Mouse (Mus musculus): ENCODE results near the gene Chadl.

Chadl gene

GRCm38 (mm10) chr15:81697175-81697574 is at the start of gene Chadl:
Chadl (minus strand) TSS chr15:81697287.
- CTCF ChIA-PET = interaction anchor here (0.5 to 1.1 kb wide), 6 partner anchors 12 to 230 kb away, joined by 3 to 5 read pairs (median 4); no protein-coding TSS in a partner anchor
- POLR2A ChIA-PET = interaction anchor here in 3 of 4 experiments (0.5 to 9.9 kb wide), 9 partner anchors 12 to 1115 kb away, joined by 3 to 107 read pairs (median 3); partner anchors contain the start of genes L3mbtl2 (in 1 of the 3), Rangap1 (in 1 of the 3) and Zc3h7b (in 1 of the 3)

DNA sequence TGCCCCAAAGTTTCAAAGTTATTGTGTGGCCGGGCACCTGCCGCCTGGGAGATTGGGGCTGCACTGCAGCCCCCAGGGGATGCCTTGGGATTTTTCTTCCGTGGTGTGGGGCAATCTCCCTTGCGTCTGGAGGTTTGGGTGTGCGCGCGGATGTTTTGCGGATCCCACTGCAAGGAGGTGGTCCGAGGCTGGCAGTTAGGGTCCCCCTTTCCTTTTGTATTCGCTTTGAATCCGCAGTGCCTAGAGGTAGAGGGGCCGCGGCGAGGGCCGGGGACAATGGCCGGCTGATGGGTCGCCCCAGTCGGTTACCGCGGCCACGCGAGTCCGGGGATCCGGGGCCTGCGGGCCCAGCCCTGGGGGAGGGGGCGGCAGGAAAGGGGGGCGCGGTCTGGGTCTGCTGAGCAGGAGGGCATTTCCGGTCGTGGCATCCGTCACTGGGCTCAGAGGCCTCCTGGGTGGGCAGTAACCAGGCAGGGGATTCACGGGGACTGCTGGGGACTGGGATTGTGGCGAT is 48.6 kb upstream of the Chadl start:
- CTCF ChIA-PET = interaction anchor here in 2 of 4 experiments (0.5 to 0.7 kb wide), 2 partner anchors 45 to 1623 kb away, joined by 3 read pairs; no protein-coding TSS in a partner anchor
- POLR2A ChIA-PET = interaction anchor here in 3 of 4 experiments (0.6 to 1.4 kb wide), 7 partner anchors 8 to 397 kb away, joined by 3 to 13 read pairs (median 4); partner anchors contain the start of genes Aco2 (in 1 of the 3) and Phf5a (in 1 of the 3)

GRCm38 (mm10) chr15:81744992-81745600 is 48.0 kb upstream of the Chadl start, which contains the start of the genes Zc3h7b and Rangap1:
Zc3h7b (plus strand) TSS chr15:81745057.
Rangap1 (minus strand) TSS chr15:81745530.
- ChIA-PET CTCF (interaction anchor here in 3 of 4 experiments (0.5 to 1.4 kb wide), 13 partner anchors 22 to 1623 kb away, joined by 3 to 14 read pairs (median 3); partner anchors contain the start of gene Polr3h (in 1 of the 3)), POLR2A (interaction anchor here (0.5 to 1.6 kb wide), 39 partner anchors 9 to 291 kb away, joined by 3 to 17 read pairs (median 3); partner anchors contain the start of genes Aco2 (in 1 of the 4), Chadl (in 1 of the 4), Ep300 (in 1 of the 4) and Phf5a (in 1 of the 4))

DNA sequence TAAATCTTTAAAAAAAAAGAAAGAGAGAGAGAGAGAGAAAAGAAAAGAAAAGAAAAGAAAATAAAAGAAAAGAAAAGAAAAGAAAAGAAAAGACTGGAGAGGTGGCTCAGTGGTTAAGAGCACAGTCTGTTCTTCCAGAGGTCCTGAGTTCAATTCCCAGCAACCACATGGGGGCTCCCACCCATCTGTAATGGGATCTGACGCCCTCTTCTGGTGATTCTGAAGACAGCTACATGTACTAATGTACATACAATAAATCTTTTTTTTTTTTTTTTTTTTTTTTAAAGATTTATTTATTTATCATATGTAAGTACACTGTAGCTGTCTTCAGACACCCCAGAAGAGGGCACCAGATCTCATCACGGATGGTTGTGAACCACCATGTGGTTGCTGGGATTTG is 45.3 kb upstream of the Chadl start:
- ChIA-PET CTCF (interaction anchor here (0.6 to 1.6 kb wide), 26 partner anchors 10 to 1107 kb away, joined by 3 to 8 read pairs (median 3); partner anchors contain the start of genes Chadl (in 1 of the 4), Csdc2 (in 1 of the 4) and Tob2 (in 1 of the 4)), POLR2A (interaction anchor here in 3 of 4 experiments (0.6 to 1.4 kb wide), 8 partner anchors 10 to 223 kb away, joined by 3 to 11 read pairs (median 4); partner anchors contain the start of gene Tef (in 1 of the 3))

- POLR2A ChIA-PET = interaction anchor here (0.7 to 2.2 kb wide), 31 partner anchors 9 to 407 kb away, joined by 3 to 16 read pairs (median 4); partner anchors contain the start of genes Ep300 (in 1 of the 4), Polr3h (in 1 of the 4), Rbx1 (in 1 of the 4) and Srebf2 (in 1 of the 4)
- CTCF ChIA-PET = interaction anchor here (0.6 to 1.5 kb wide), 18 partner anchors 9 to 178 kb away, joined by 3 to 7 read pairs (median 5); no protein-coding TSS in a partner anchor
Observed at GRCm38 (mm10) chr15:81739924-81740323, 42.8 kb upstream of the Chadl start.

DNA sequence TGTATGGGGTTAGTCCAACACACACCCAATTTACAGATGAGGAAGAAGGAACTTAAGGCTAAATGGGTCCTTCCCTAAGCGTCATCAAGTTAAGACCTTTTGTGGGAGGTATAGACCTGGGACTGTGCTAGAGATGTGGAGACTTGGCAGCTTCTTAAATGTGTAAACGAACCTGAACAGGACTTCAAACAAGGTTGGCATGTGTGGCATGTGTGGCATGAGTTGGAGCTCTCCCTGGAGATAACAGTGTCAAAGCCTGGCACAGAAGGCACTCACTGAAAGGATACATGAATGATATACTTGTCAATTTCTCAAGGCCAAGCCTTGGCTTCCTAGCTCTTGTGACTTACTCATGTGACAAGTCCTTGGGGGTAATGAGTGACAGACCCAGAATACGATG is 42.2 kb upstream of the Chadl start:
- POLR2A ChIA-PET = interaction anchor here in 3 of 4 experiments (0.8 to 2.2 kb wide), 21 partner anchors 10 to 408 kb away, joined by 3 to 16 read pairs (median 5); partner anchors contain the start of genes Polr3h (in 1 of the 3), Rbx1 (in 1 of the 3) and Srebf2 (in 1 of the 3)
- CTCF ChIA-PET = interaction anchor here (0.6 to 1.5 kb wide), 13 partner anchors 9 to 179 kb away, joined by 3 to 7 read pairs (median 5); no protein-coding TSS in a partner anchor

DNA sequence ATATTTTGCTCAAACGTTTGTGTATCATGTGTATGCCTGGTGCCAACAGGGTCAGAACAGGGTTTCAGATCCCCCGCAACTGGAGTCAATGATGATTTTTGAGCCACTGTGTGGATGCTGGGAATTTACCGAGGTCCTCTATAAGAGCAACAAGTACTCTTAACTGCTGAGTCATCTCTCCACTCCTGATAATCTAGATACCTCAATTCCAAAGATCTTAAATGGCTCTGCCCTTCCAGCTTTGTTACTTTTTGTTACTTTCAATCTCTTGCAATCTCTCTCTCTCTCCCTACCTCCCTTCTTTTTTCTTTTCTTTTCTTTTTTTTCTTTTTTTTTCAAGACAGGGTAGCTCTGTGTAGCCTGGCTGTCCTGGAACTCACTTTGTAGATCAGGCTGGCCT is 38.0 kb upstream of the Chadl start:
- ChIA-PET CTCF (interaction anchor here in 1 of 4 experiments (0.8 to 1.9 kb wide), 2 partner anchors 13 to 35 kb away, joined by 3 to 4 read pairs; no protein-coding TSS in a partner anchor), POLR2A (interaction anchor here in 3 of 4 experiments (0.6 to 5.1 kb wide), 16 partner anchors 10 to 235 kb away, joined by 3 to 64 read pairs (median 4); partner anchors contain the start of genes Tob2 (in 1 of the 3) and Zc3h7b (in 1 of the 3))

DNA sequence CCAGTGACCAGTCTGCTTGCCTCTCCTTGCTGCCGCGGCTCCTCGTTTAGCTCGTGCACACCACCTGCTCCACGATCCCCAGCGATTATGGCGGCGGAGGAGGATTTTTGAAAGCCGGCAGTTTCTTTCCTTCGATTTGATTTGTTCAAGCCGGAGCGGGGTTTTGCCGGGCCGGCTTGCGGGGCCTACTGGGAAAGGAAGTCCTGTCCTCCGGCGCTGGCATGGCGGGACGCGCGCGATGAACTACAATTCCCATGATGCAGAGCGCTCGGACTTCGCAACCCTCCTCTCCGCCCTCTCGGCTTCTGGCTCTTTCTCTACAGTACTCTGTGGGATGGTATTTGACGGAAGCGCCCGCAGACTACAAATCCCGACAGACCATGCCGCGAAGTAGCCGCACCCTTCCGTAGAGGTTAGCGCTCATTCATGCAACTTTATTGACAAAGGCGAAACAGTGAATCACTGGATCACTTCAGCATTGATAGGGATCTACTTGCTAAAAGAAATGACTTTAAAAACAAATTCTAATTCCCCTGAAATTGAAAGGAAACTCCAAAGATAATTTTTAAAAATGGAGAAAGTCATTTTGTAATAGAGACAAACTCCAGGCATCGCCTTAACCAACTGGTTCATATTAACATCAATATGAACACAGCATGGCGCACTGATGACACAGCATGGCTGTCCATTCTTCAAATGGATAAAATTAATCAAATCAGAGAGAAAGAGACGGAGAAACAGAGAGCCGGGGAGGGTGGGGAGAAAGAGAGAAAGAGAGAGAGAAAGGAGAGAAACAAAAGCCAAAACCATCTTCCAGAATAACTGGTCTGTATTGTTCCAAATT is 32.9 kb upstream of the Chadl start:
- CTCF ChIA-PET = interaction anchor here in 1 of 4 experiments (0.8 kb wide), 1 partner anchor 12 kb away, joined by 4 read pairs; no protein-coding TSS in a partner anchor
- POLR2A ChIA-PET = interaction anchor here (0.5 to 3.5 kb wide), 24 partner anchors 10 to 383 kb away, joined by 3 to 37 read pairs (median 5); partner anchors contain the start of genes Aco2 (in 2 of the 4), Phf5a (in 2 of the 4), Rangap1 (in 2 of the 4) and Zc3h7b (in 2 of the 4)

DNA sequence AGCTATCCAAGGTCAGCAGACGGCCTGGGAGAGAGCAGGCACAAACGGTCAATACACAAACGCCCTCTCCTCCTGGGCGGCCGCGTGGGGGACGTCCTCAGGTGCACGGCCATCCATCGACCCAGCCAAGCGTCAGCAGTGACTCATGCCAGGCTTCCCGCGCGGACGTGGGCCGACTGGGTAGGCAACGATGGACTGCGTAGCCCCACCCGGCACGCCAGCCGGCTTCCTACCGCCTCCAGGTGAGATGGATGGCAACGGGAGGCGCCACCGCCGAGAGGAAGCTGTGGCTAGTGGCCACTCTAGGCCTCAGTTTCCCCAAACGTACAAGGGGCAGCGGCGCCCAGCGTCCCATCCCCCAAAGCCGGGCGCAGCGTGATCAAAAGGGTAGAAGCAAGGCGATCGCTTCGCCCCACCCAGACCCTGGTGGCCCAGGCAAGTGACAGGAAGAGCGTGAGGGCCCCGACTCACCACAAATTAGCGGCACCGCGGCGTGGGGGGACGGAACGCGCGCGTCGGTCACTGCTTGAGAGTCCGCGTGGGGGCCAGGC is 32.2 kb upstream of the Chadl start:
- ChIA-PET POLR2A (interaction anchor here (0.5 to 3.5 kb wide), 35 partner anchors 9 to 383 kb away, joined by 3 to 37 read pairs (median 5); partner anchors contain the start of genes Aco2 (in 2 of the 4), Phf5a (in 2 of the 4), Rangap1 (in 2 of the 4) and Zc3h7b (in 2 of the 4)), CTCF (interaction anchor here in 2 of 4 experiments (0.8 to 1.2 kb wide), 3 partner anchors 10 to 30 kb away, joined by 3 to 4 read pairs (median 4); no protein-coding TSS in a partner anchor)

- ChIA-PET CTCF (interaction anchor here in 1 of 4 experiments (0.7 kb wide), 1 partner anchor 25 kb away, joined by 3 read pairs; no protein-coding TSS in a partner anchor), POLR2A (interaction anchor here in 3 of 4 experiments (0.6 to 9.7 kb wide), 13 partner anchors 10 to 208 kb away, joined by 3 to 64 read pairs (median 3); partner anchors contain the start of genes Ep300 (in 1 of the 3), Rangap1 (in 1 of the 3) and Zc3h7b (in 1 of the 3))
Observed at GRCm38 (mm10) chr15:81725965-81726364, 28.9 kb upstream of the Chadl start.

DNA sequence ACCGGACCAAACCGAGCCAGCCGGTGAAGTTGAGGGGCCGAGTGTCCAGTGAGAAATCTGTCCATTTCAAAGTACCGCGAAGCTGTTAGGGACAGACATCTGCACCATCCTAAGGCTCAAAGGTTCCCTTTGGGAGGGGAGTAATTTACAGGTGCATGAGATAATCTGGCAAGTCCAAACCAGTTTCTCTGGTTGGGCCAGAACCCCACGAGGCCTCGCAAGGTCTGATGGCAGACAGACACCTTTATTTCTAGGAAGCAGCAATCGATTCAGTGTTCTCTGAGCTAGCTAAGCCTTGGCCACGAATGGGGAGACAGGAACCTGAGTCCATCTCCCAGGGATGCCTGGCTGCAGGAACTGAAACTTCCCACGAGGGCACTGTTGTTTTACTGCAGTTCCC is 26.6 kb upstream of the Chadl start:
- CTCF ChIA-PET = interaction anchor here in 2 of 4 experiments (0.8 to 1.8 kb wide), 2 partner anchors 16 to 21 kb away, joined by 3 to 6 read pairs; partner anchors contain the start of genes Rangap1 (in 1 of the 2) and Zc3h7b (in 1 of the 2)
- POLR2A ChIA-PET = interaction anchor here (0.5 to 11.1 kb wide), 21 partner anchors 11 to 1514 kb away, joined by 3 to 154 read pairs (median 5); partner anchors contain the start of genes L3mbtl2 (in 1 of the 4), Srebf2 (in 1 of the 4) and Zc3h7b (in 1 of the 4)

DNA sequence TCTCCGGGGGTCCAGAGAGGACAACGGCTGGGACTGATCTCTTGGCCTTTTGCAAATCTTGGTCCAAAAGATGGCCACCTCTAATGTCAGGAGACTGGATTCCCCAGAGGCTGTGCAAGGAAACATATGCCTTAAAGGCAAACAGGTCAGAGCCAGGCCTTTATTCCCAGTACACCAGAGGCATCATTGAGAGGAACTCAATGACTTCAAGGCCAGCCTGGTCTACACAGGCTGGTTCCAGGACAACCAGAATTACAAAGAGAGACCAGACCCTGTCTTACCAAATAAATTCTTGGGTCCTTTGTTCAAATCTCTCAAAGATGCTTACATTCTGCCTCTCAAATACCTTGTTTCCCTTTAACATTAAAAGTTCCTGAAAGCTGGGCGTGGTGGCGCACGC is 25.3 kb upstream of the Chadl start:
- ChIA-PET POLR2A (interaction anchor here (0.6 to 11.1 kb wide), 37 partner anchors 10 to 443 kb away, joined by 3 to 154 read pairs (median 5); partner anchors contain the start of genes Ep300 (in 1 of the 4), L3mbtl2 (in 1 of the 4), Phf5a (in 1 of the 4) and Srebf2 (in 1 of the 4)), CTCF (interaction anchor here in 2 of 4 experiments (1.1 to 1.8 kb wide), 5 partner anchors 12 to 22 kb away, joined by 3 to 6 read pairs (median 4); no protein-coding TSS in a partner anchor)

GRCm38 (mm10) chr15:81719139-81719531 is 22.0 kb upstream of the Chadl start:
- CTCF ChIA-PET = interaction anchor here (0.6 to 2.0 kb wide), 17 partner anchors 9 to 271 kb away, joined by 3 to 13 read pairs (median 4); partner anchors contain the start of genes Rangap1 (in 1 of the 4) and Zc3h7b (in 1 of the 4)
- POLR2A ChIA-PET = interaction anchor here (0.6 to 11.1 kb wide), 26 partner anchors 9 to 355 kb away, joined by 3 to 154 read pairs (median 4); partner anchors contain the start of gene Rbx1 (in 2 of the 4)

DNA sequence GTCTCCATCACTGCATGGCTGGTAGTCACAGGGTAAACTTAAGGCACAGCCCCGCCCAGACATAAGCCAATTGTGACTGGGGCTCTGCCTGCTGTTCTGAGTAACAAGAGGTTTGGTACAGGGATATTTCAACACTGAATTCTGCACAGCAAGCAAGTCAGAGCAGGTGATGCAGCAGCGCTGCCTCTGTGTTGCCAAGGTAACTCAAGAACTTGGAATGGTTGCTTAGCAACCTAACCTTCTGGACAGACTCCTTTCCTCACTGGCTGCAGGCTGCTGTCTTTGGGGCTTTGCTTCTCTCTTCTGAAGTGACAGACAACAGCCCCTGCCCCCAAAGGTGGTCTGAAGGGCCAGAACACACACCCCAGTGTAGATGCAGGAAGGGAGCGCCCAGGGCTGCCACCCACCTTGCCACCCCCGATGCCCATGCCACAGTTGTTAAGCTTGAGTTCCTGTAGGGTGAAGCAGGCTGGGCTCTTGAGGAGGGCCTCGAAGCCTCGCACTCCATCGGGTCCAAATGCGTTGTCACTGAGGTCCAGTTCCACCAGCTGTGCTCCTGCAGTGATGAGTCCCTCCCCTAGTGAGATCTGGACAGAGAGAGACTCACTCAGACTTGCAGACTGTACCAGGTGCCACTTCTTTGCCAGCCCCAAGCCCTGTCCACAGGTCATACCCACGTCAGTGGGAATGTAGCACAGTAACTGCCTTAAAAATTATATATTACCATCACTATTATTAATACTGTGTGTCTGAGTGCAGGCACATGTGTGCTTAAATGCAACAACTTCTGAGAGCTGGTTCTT is 21.4 kb upstream of the Chadl start:
- CTCF ChIA-PET = interaction anchor here (0.6 to 2.0 kb wide), 13 partner anchors 9 to 270 kb away, joined by 3 to 13 read pairs (median 4); no protein-coding TSS in a partner anchor

DNA sequence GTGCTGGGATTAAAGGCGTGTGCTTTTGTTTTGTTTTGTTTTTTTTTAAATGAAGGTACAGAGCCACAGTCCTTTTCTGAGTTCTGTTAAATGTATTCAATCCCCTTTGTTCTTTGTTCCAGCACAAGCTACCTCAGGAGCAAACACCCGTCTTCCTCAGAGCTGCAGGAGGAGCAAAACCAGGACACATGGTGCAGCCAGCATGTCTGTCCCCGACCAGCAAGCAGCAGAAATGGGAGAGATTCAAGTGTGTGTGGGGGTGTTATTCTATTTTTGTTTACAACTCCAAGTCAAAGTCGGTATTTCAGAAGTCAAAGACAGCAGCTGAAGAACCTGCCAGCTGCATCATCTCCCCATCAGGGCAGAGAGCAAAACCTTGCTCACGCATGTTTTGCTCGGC is 16.7 kb upstream of the Chadl start:
- CTCF ChIA-PET = interaction anchor here in 2 of 4 experiments (0.5 to 0.6 kb wide), 2 partner anchors 9 to 12 kb away, joined by 3 to 6 read pairs; no protein-coding TSS in a partner anchor
- POLR2A ChIA-PET = interaction anchor here in 2 of 4 experiments (0.6 to 7.6 kb wide), 8 partner anchors 9 to 181 kb away, joined by 3 to 89 read pairs (median 6); no protein-coding TSS in a partner anchor

More for the DNA sequence above, 21.4 kb upstream of the Chadl start:
- POLR2A ChIA-PET = interaction anchor here (0.6 to 11.1 kb wide), 25 partner anchors 9 to 354 kb away, joined by 3 to 154 read pairs (median 5); partner anchors contain the start of gene Rbx1 (in 2 of the 4)

Measured in embryonic stem cell, embryonic (primary cell).